Mouse (Mus musculus) heart, embryonic 13.5 days (tissue): ENCODE measurements around the gene Tmem198. TPM values are rescaled to one million over a fixed set of nuclear protein-coding genes. Genes with fewer than 3 reads are reported as not detected.

Experiments
- ATAC-seq: fragments of 200-750 bp; cut with Nextera tagmentation; 2 replicates; pipeline ENCODE4 v1.8.0; 2017; ENCODE audit warnings: moderate TSS enrichment; ENCODE audit not compliant: insufficient number of reproducible peaks, low FRiP score, low TSS enrichment; ENCODE audit errors: extremely low read depth
- H3K27ac ChIP-seq: fragments of 300-500 bp; sonication (generic); replicated peaks from 2 replicates; pipeline ENCODE4 v1.5.1; 2015; ENCODE audit warnings: moderate library complexity, mild to moderate bottlenecking, inconsistent platforms
- H3K27me3 ChIP-seq: fragments of 300-500 bp; sonication (generic); replicated peaks from 2 replicates; pipeline ENCODE4 v1.6.1; 2015; ENCODE audit warnings: mild to moderate bottlenecking, inconsistent platforms
- H3K36me3 ChIP-seq: fragments of 300-500 bp; sonication (generic); 2 replicates; pipeline ENCODE4 v1.6.1; 2015; ENCODE audit warnings: mild to moderate bottlenecking, inconsistent platforms
- H3K4me1 ChIP-seq: fragments of 300-500 bp; sonication (generic); 2 replicates; pipeline ENCODE4 v1.6.1; 2015; ENCODE audit warnings: inconsistent platforms
- H3K4me2 ChIP-seq: fragments of 300-500 bp; sonication (generic); 2 replicates; pipeline ENCODE4 v1.6.1; 2015; ENCODE audit warnings: inconsistent platforms, mild to moderate bottlenecking, moderate library complexity
- H3K4me3 ChIP-seq: fragments of 300-500 bp; sonication (generic); 2 replicates; pipeline ENCODE4 v1.5.1; 2015; ENCODE audit warnings: moderate library complexity, mild to moderate bottlenecking, inconsistent platforms
- H3K9ac ChIP-seq: fragments of 300-500 bp; sonication (generic); 2 replicates; pipeline ENCODE4 v1.6.1; 2015; ENCODE audit warnings: inconsistent platforms, mild to moderate bottlenecking, moderate library complexity
- H3K9me3 ChIP-seq: fragments of 300-500 bp; sonication (generic); 2 replicates; pipeline ENCODE4 v1.6.1; 2016; ENCODE audit warnings: inconsistent platforms
- WGBS: fragments of 180-500 bp; shearing (Covaris S2); methylation state at CpG from one replicate; pipeline ENCODE4 v1.1.7; 2015; ENCODE audit warnings: mixed read lengths; 5-methylcytosine and 5-hydroxymethylcytosine counted together
- polyA plus RNA-seq: library from polyadenylated mRNA; unstranded; fragments of >200 nt; fragmentation: Nextera tagmentation; extraction: Ambion mirVana; gene quantifications from 2 replicates; pipeline ENCODE4 v1.2.1, GENCODE M21; 2015

Tmem198 gene
- polyA plus RNA-seq, 1 experiment from 2014 or later, result 0.49 TPM

DNA sequence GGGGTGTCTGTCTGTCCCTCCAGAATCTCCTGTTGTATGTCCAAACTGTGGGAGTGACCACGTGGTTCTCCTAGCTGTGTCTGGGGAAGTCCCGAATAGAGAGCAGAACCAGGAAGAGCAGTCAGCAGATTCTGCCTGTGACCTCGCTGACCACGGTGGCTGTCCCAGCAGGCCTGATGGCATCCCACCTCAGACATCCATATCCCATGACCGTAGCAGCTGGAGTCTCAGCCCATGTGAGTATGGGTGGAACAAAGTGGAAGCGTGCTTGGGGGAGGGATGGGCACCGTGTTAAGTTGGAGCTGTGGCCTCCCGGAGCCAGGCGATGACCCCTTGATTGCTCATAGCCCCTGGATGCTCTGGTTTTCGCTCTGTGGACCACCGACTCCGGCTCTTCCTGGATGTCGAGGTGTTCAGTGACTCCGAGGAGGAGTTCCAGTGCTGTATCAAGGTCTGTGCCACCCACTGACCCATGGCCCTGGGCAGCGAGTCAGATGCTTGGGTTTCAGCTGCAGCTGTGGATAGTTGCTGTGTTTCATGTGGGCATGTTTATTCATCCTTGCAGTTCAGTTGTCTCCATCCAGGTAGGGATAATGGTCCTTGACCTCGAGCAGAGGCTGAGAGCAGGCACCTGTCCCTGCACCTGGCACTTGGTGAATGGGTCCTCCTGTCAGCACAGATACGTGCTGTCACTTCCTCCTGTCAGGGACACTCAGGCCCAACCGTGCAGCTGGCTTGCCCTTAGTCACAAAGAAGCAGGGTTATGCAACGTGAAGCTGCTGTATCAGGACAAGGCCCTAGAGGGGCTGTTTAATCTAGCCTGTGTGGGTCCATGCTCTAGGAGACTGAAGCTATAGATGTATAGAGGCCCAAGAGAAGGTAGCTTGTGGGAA lies 53.2 kb downstream of the Tmem198 start:
- no peak for ATAC-seq
- Histone ChIP-seq H3K27ac (no peak overlapping the region), H3K4me1 (no peaks in the 10 kb centered on the region), H3K9me3 (no peaks in the 10 kb centered on the region), H3K27me3 (no peaks in the 10 kb centered on the region), H3K36me3 (peaks cover 79% of the 10 kb centered on the region), H3K4me2 (no peak overlapping the region), H3K9ac (no peak overlapping the region), H3K4me3 (no peak overlapping the region)
- WGBS, result 85% methylated on average over 19 of the region's 19 CpGs

DNA sequence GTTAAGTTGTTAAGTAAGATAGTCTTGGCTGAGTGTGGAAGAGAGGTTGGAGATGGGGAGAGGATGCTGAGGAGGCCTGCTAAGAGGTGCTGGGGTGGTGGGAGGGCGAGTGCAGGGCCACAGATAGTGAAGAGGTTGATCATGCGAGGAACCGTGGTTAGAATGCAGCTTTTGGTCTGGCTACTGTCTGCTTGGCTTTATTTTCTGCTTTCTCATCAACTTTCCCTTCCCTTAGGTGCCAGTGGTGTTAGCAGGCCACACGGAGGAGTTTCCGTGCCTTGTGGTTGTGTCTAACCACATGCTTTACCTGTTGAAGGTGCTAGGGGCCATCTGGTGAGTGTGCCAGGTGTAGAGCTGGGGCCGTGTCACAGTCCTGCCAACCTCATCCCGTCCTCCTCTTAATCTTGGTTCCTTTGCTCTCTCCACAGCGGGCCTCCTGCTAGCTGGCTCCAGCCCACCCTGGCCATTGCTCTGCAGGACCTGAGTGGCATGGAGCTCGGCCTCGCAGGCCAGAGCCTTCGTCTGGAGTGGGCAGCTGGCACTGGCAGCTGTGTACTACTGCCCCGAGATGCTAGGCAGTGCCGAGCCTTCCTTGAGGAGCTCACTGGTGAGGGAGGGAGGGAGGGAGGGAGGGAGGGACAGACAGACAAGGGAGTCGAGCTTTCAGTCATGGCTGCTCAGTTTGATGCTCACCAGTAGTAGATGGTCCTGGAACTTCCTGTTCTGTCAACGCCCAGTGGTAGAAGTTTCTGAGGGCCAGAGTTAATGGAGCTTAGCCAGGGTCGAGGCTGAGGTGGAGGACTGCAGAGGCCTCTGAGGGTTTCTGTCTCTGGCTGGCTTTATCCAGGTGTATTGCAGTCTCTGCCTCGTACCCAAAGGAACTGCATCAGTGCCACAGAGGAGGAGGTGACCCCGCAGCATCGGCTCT lies 54.3 kb downstream of the Tmem198 start:
- H3K4me3 ChIP-seq, result no peak overlapping the region
- no peak overlapping the region for H3K27ac ChIP-seq
- H3K27me3 ChIP-seq, result no peaks in the 10 kb centered on the region
- ATAC-seq, result no peak
- 80% methylated on average over 19 of the region's 19 CpGs for WGBS
- H3K9me3 ChIP-seq, result no peaks in the 10 kb centered on the region
- H3K36me3 ChIP-seq, result peaks cover 68% of the 10 kb centered on the region
- H3K4me2 ChIP-seq, result no peak overlapping the region
- H3K9ac ChIP-seq, result no peak overlapping the region
- no peaks in the 10 kb centered on the region for H3K4me1 ChIP-seq

Other genes starting within 250 kb of the Tmem198 start
- not detected in 2 replicates for gene A630095N17Rik, start 247.4 kb upstream of the Tmem198 start, polyA plus RNA-seq
- 30.5 and 32.6 TPM in 2 replicates for gene Dnajb2, start 243.1 kb upstream of the Tmem198 start, polyA plus RNA-seq
- gene Ptprn, start 215.0 kb upstream of the Tmem198 start, polyA plus RNA-seq, result 0.40 and 0.87 TPM in 2 replicates
- 0.75 TPM in 1 of 2 replicates, not detected in the other for gene Resp18, start 201.1 kb upstream of the Tmem198 start, polyA plus RNA-seq
- 115 and 121 TPM in 2 replicates for gene Dnpep, start 161.5 kb upstream of the Tmem198 start, polyA plus RNA-seq
- 393 and 426 TPM in 2 replicates for gene Des, start 119.2 kb upstream of the Tmem198 start, polyA plus RNA-seq
- 55.1 and 58.8 TPM in 2 replicates for gene Speg, start 104.2 kb upstream of the Tmem198 start, polyA plus RNA-seq
- 70.7 and 73.7 TPM in 2 replicates for gene Gmppa, start 43.6 kb upstream of the Tmem198 start, polyA plus RNA-seq
- 0.28 and 0.31 TPM in 2 replicates for gene Asic4, start 29.1 kb upstream of the Tmem198 start, polyA plus RNA-seq
- gene Chpf, start 225 bp upstream of the Tmem198 start, polyA plus RNA-seq, result 26.0 and 28.6 TPM in 2 replicates
- gene Obsl1, start 26.9 kb downstream of the Tmem198 start, polyA plus RNA-seq, result 91.0 and 93.0 TPM in 2 replicates
- 5.5 and 6.0 TPM in 2 replicates for gene Inha, start 27.5 kb downstream of the Tmem198 start, polyA plus RNA-seq
- gene Stk11ip, start 42.0 kb downstream of the Tmem198 start, polyA plus RNA-seq, result 11.3 and 12.6 TPM in 2 replicates
- gene Slc4a3, start 66.7 kb downstream of the Tmem198 start, polyA plus RNA-seq, result 25.3 and 25.4 TPM in 2 replicates